Mouse (Mus musculus): ENCODE data around the gene Cd68.

DNA sequence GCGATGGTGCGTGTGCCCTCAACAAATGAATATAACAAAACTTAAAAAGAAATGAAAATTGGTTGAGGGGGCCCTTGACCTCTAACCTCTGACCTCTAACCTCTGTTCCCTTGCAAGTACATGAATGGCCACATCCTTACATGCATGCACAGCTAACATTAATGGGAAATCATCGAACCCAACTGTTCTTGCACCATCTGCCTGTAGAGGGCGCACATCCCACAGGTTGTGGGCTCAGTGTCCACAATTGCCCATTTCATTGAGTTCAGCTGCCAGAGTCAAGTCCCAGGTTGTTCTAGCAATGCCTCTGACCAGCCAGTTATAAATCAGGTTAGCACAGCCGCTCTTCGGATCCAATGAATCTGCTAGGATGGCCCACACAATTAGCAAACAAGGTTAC is 37.7 kb downstream of the Cd68 start:
- TF ChIP-seq NRF1 (IDR thresholded peaks at IDR 0.05; ENCODE audit: low read depth, low read length): no peak; the same call in 1 of the 2 replicates
- 0 out of 2 replicates have a peak, but pooled peaks have one; percentile 21 for TF ChIP-seq POLR2A (IDR thresholded peaks at IDR 0.05; ENCODE audit: low read depth, low read length)
- no peak for TF ChIP-seq MXI1 (IDR thresholded peaks at IDR 0.05; ENCODE audit: low read depth, low read length)

Measured in CH12.LX (cell line).